Mouse (Mus musculus) lung, postnatal 10 days (tissue): ENCODE data around the gene Cyp2a22.
"Not testable (repeated sequence)": the region's sequence is repeated elsewhere in the genome, so short reads cannot be mapped to it uniquely, and the experiment has no call there.

ENCODE experiments used
- DNase-seq: peaks from one replicate; pipeline ENCODE4 v3.0.0; 2021

The Cyp2a22 gene

DNA sequence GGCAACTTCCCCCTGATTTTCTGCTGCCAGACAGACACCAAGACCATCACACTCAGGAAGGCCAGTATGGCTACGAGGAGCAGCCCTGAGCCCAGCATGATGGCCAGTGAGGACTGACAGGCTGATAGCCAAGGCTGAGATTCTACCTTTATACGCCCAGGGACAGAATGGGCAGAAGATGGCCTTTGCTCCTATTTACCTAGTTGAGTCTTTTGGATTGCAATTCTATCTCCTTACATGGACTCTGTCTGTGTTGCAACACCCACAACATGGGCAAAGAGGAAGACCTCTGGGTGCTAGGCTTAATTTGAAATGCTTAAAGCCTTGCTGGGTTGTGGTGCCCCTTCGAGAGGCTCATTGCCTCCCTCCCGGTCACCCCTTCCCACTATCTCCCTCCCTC, at the start of gene Cyp2a22:
TSS of gene Cyp2a22 (minus strand) at position 123 of the 400 bp plus-strand sequence.
- DNase-seq = no peak

DNA sequence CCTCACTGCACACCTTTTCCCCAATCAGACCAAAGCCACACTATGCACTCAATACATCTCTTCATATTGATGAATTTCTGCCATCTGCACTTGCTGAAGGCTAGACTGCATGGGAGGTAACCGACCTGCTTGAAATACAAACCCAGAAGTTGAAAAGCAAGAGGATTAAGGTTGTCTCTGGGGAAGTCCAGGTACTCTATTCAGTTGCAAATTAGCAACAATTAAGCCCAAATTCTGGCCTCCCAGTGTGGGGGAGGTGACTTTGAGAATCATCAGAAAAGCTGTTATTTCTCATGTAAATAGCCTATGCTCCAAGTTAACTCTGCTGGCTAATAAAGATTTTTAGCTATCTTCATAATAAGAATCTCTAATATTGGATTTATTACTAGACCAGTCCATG, 44.0 kb upstream of the Cyp2a22 start:
- not testable (repeated sequence) for DNase-seq

GRCm38 (mm10) chr7:26982551-26982950, 43.4 kb upstream of the Cyp2a22 start:
- no peak for DNase-seq

- DNase-seq = not testable (repeated sequence)
Observed at GRCm38 (mm10) chr7:26981937-26982336, 42.8 kb upstream of the Cyp2a22 start.

DNA sequence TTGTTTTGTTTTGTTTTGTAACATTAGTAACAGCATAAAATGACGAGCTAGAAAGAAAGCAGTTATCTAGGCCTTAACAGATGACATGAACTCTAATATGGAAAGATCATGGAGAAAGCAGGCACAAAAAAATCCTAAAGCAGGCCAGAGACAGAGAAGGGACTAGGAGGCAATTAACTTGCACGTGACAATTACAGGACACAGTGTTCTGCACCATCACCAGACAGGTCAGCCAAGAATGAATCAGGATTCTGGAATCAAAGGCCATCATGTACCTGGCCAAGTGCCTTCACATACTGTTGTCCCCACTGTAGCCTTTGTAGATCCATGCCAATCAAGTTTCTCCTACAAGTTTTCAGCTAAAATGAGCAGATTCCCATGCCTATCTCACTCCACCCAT, 42.3 kb upstream of the Cyp2a22 start:
- not testable (repeated sequence) for DNase-seq

DNA sequence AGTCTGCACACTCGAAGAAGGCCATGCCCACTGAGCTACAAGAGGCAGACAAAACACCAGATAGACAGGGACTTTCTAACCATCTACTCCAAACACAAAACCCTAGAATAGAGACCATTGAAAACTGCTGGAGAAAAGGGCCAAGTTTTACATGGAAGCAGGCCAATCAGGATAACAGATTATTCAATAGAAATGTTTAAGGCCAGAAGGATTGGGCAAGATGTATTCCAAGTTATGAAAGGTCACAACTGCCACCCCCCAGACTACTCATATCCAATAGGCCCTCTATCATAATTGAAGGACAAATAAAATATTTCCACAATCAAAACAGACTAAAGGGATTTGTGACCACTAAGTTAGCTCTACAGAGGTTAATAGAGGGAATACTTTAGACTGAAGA, 23.2 kb upstream of the Cyp2a22 start:
- not testable (repeated sequence) for DNase-seq

DNA sequence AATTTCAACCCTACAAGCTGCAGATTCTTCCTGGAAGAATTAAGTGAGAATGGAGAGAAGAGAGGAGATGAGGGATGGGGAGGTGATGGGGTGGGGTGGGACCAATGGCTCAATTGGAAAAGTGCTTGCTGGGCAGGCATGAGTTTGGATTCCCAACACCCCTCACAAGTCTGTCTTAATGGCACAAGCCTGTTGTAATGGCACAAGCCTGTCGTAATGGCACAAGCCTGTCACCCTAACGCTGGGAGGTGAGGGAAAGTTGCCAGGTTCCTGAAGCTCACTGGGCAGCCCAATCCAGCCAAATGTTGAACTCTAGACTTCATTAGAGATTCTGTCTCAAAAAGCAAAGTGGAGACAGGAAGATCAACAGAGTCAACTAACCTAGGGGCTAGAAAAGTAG, 14.1 kb upstream of the Cyp2a22 start:
- not testable (repeated sequence) for DNase-seq

GRCm38 (mm10) chr7:26952671-26953070, 13.5 kb upstream of the Cyp2a22 start:
- not testable (repeated sequence) for DNase-seq

DNA sequence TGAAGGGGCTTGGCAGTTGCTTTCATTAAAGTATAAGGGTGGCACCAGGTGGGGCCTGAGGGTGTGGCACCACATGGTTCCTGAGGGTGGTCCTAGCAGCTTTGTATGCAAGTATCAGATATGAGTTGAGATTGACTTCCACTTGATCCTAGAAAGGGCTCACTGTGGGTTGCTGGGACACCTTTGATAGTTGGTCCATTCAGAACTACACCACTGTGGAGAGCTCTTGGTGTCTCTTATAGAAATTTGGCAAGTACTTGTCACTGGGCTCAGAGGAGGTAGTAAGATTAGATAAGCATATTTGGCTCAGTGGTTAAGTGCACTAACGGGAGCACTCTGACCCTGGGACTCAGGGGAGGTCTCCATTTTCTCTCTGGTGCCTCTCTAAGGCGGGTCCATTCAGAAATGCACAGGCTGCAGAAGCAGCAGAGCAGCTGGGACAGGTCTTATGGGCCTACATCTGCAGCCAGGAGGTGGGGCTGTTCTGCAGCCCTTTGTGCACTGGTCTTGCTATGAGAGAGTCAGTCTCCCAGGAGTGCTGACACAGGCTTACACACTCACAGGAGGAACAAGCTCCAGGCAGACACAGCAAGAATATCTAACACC, 2.2 kb upstream of the Cyp2a22 start:
- DNase-seq = peak; percentile 3

DNA sequence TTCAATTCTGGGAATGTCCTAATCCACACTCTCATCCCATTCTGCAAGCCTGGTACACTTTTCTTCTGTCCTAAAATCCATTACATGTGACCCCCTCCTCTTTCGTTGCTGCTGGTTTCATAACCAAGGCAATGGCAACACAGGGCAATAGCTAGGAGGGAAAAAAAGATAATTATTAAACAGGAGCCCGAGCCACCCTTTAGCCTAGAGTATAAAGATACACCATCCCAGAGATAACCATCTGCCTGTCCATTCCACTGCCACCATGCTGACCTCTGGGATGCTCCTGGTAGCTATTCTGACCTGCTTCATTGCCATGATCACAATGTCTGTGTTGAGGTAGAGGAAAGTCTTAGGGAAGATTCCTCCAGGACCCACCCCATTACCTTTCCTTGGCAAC, 22.1 kb downstream of the Cyp2a22 start:
- not testable (repeated sequence) for DNase-seq
